Mouse (Mus musculus) cortical plate, adult 2 months (tissue): ENCODE measurements around the gene Uts2b.

Source experiments
- CTCF ChIP-seq: fragments of 200-500 bp; IDR thresholded peaks from 2 replicates; pipeline ENCODE4 v1.5.1; 2011; ENCODE audit warnings: mild to moderate bottlenecking, control low read depth, low read length; ENCODE audit not compliant: insufficient read depth; ENCODE audit errors: extremely low read depth
- POLR2A ChIP-seq: fragments of 200-500 bp; IDR thresholded peaks from 2 replicates; pipeline ENCODE4 v1.6.1; 2011; ENCODE audit warnings: mild to moderate bottlenecking, low read length, control low read depth; ENCODE audit not compliant: insufficient read depth; ENCODE audit errors: extremely low read depth

DNA sequence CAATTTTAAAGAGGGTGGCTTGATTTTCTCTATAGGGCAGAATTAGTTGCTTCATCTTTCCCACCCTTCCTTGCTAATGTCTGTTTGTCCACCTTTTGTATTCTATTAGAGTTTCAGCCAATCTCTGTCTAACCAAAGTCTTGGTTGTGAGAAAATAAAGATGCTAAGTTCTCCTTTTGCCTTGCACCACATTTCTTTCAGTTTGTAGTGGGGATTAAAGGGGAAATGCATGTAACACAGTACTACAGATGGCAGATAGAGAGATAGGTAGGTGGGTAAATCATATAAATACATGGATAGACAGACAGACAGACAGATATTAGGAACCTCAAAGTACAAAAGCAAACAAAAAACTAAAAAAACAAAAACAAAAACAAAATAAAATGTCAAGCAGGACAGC lies 6.5 kb upstream of the Uts2b start:
- TF ChIP-seq CTCF (no peak), POLR2A (no peak)
